Mouse (Mus musculus): ENCODE results near the gene Samt2. TPM values are rescaled to one million over a fixed set of nuclear protein-coding genes. Genes with fewer than 3 reads are reported as not detected.

Gene Samt2
- not detected for total RNA-seq (2023)

GRCm38 (mm10) chrX:154579260-154579659 lies at the start of gene Samt2:
TSS of gene Samt2 (minus strand) at chrX:154579360.

Other genes with a start within 250 kb of the Samt2 start
- gene 4930524N10Rik, start 236.0 kb downstream of the Samt2 start, total RNA-seq (2023): not detected
- not detected for gene Samt4, start 97.4 kb downstream of the Samt2 start, total RNA-seq (2023)